Mouse (Mus musculus) left cerebral cortex, postnatal 10 days (tissue): ENCODE measurements around the gene Intu. TPM values are rescaled to one million over a fixed set of nuclear protein-coding genes. Genes with fewer than 3 reads are reported as not detected.
A peak's percentile ranks its signal among the peaks of the same experiment; 100 is the strongest.

Source experiments
- DNase-seq, 2 experiments: peaks; one replicate each; pipeline ENCODE4 v3.0.0; 2021 to 2022; ENCODE audit warnings: low spot score in 2 of 2, mixed read lengths in 1 of 2; ENCODE audit errors: extremely low spot score in 1 of 2
- intact Hi-C: fragments of 180-260 bp; cut with DNase I; formaldehyde crosslinking; loops from one replicate; pipeline ENCODE4 v1.15.1; 2025
- total RNA-seq, 2 experiments: library from RNA; stranded (reverse); gene quantifications; 2 replicates each; pipeline ENCODE4 v1.2.3; 2021

Gene Intu
- total RNA-seq = 1 to 10 TPM; 5.2 to 5.9 TPM

GRCm38 (mm10) chr3:40531286-40532141, at the start of gene Intu:
Gene Intu (plus strand): TSS chr3:40531286.
- intact Hi-C loops = loop anchor here (2.0 kb wide), 1 partner anchor 213 kb away; the partner anchor contains the start of gene Hspa4l

GRCm38 (mm10) chr3:40483221-40483654, 47.8 kb upstream of the Intu start:
- intact Hi-C loops = no loop called here

More at GRCm38 (mm10) chr3:40531286-40532141, at the start of gene Intu:
- DNase-seq = peak; percentile 24 to 54

GRCm38 (mm10) chr3:40487381-40487780, 43.7 kb upstream of the Intu start:
- DNase-seq = no peak

More at GRCm38 (mm10) chr3:40483221-40483654, 47.8 kb upstream of the Intu start:
- no peak for DNase-seq

GRCm38 (mm10) chr3:40491742-40492141, 39.3 kb upstream of the Intu start:
- no peak for DNase-seq
- intact Hi-C loops = no loop called here

More at GRCm38 (mm10) chr3:40487381-40487780, 43.7 kb upstream of the Intu start:
- intact Hi-C loops = no loop called here

- DNase-seq = no peak
- intact Hi-C loops = no loop called here
Measured at GRCm38 (mm10) chr3:40498898-40499297, 32.2 kb upstream of the Intu start.

GRCm38 (mm10) chr3:40500157-40500808, 30.8 kb upstream of the Intu start:
- DNase-seq = no peak
- intact Hi-C loops = loop anchor here (10.0 kb wide), 1 partner anchor 1625 kb away; no protein-coding TSS in a partner anchor

GRCm38 (mm10) chr3:40504377-40504776, 26.7 kb upstream of the Intu start:
- intact Hi-C loops = loop anchor here (10.0 kb wide), 1 partner anchor 1630 kb away; no protein-coding TSS in a partner anchor
- no peak for DNase-seq

- no peak for DNase-seq
- intact Hi-C loops = loop anchor here (10.0 kb wide), 1 partner anchor 1631 kb away; no protein-coding TSS in a partner anchor
Measured at GRCm38 (mm10) chr3:40505451-40506014, 25.6 kb upstream of the Intu start.

GRCm38 (mm10) chr3:40508927-40509576, 22.0 kb upstream of the Intu start:
- intact Hi-C loops = loop anchor here (10.0 kb wide), 1 partner anchor 1634 kb away; no protein-coding TSS in a partner anchor
- no peak for DNase-seq

- peak in 1 of 2 experiments; percentile 47 for DNase-seq
- intact Hi-C loops = no loop called here
Measured at GRCm38 (mm10) chr3:40510567-40510966, 20.5 kb upstream of the Intu start.

GRCm38 (mm10) chr3:40512936-40513829, 17.9 kb upstream of the Intu start:
- DNase-seq = no peak
- intact Hi-C loops = no loop called here

- no peak for DNase-seq
- intact Hi-C loops = no loop called here
Measured at GRCm38 (mm10) chr3:40518240-40518639, 12.8 kb upstream of the Intu start.

- intact Hi-C loops = no loop called here
- no peak for DNase-seq
Measured at GRCm38 (mm10) chr3:40519555-40519954, 11.5 kb upstream of the Intu start.

- no peak for DNase-seq
Measured at GRCm38 (mm10) chr3:40520567-40520966, 10.5 kb upstream of the Intu start.

GRCm38 (mm10) chr3:40522446-40522845, 8.6 kb upstream of the Intu start:
- DNase-seq = no peak
- intact Hi-C loops = loop anchor here (5.0 kb wide), 1 partner anchor 1640 kb away; no protein-coding TSS in a partner anchor

More at GRCm38 (mm10) chr3:40520567-40520966, 10.5 kb upstream of the Intu start:
- intact Hi-C loops = loop anchor here (5.0 kb wide), 1 partner anchor 1638 kb away; no protein-coding TSS in a partner anchor

GRCm38 (mm10) chr3:40522846-40523245, 8.2 kb upstream of the Intu start:
- intact Hi-C loops = loop anchor here (5.0 kb wide), 1 partner anchor 1641 kb away; no protein-coding TSS in a partner anchor

GRCm38 (mm10) chr3:40523371-40523783, 7.7 kb upstream of the Intu start:
- no peak for DNase-seq
- intact Hi-C loops = loop anchor here (5.0 kb wide), 1 partner anchor 1641 kb away; no protein-coding TSS in a partner anchor

More at GRCm38 (mm10) chr3:40522846-40523245, 8.2 kb upstream of the Intu start:
- no peak for DNase-seq
